28 mouse cellular contexts compared by ENCODE assay signal in the genomic region with DNA sequence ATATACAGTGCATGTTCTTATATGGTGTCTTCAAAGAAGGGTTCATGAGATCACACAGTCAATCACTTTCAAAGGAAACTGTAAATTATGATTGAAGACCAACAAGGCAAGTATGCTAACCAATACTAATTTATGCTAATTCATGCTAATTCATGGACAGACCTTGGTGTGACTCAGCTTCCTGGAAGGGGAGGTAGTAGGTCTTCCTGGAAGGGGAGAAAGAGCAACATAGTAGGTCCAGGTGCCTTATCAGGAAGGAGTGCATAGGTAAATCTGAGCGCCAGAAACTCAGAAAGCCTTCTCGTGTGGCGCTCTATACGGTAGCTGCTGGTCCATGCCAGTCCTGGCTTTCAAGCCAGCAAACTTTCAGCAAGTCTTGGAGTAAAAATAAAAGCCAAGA. TPM values are rescaled to one million over a fixed set of nuclear protein-coding genes. Genes with fewer than 3 reads are reported as not detected.
DNase-seq lines count a peak whose midpoint lies in the region; ATAC-seq lines count a peak whose summit lies in the region.
"Had no signal": no experiment of that assay in that cellular context is flagged by ENCODE, and none has a peak within 500 bp of the region (broad histone marks: within the 10 kb centered on the region; RNA-seq: fewer than 3 reads in every experiment).

No protein-coding gene starts in this region.

- H3K4me1 ChIP-seq in liver, embryonic 11.5 days (replicated peaks; ENCODE audit: control insufficient read depth, insufficient read depth, low read length), result peaks cover 21% of the 10 kb centered on the region
- H3K4me1 ChIP-seq in liver, embryonic 12.5 days, result peaks cover 52% of the 10 kb centered on the region
- H3K4me1 ChIP-seq in hindbrain, embryonic 12.5 days, result no peaks in the 10 kb centered on the region
- H3K4me1 ChIP-seq: midbrain, embryonic 13.5 days had no signal

- H3K9me3 ChIP-seq in liver, embryonic 11.5 days (ENCODE audit: control insufficient read depth, low read length), result no peaks in the 10 kb centered on the region
- no peaks in the 10 kb centered on the region for H3K9me3 ChIP-seq in liver, embryonic 12.5 days (replicated peaks)
- no peaks in the 10 kb centered on the region for H3K9me3 ChIP-seq in hindbrain, embryonic 12.5 days (replicated peaks)
- H3K9me3 ChIP-seq: G1E; kidney, embryonic 15.5 days; midbrain, embryonic 13.5 days had no signal

- WGBS in liver, embryonic 11.5 days, result 91% methylated on average over 4 of the region's 4 CpGs
- WGBS in liver, embryonic 12.5 days (ENCODE audit: insufficient replicate concordance), result 84% methylated on average over 4 of the region's 4 CpGs
- 93% methylated on average over 4 of the region's 4 CpGs for WGBS in hindbrain, embryonic 12.5 days

- no peak overlapping the region for H3K9ac ChIP-seq in liver, embryonic 11.5 days (ENCODE audit: low read depth, low read length)
- no peak overlapping the region for H3K9ac ChIP-seq in liver, embryonic 12.5 days
- no peak overlapping the region for H3K9ac ChIP-seq in hindbrain, embryonic 12.5 days
- H3K9ac ChIP-seq: kidney, embryonic 15.5 days; midbrain, embryonic 13.5 days had no signal

- no peak for ATAC-seq in liver, embryonic 11.5 days (replicated peaks; ENCODE audit: low FRiP score)
- peak; percentile 20; the same call in 1 of the 2 replicates for ATAC-seq in liver, embryonic 12.5 days
- no peak for ATAC-seq in frontal cortex, adult (ENCODE audit: low TSS enrichment)
- ATAC-seq in hindbrain, embryonic 12.5 days (ENCODE audit: low FRiP score), result no peak
- ATAC-seq: forebrain, embryonic 14.5 days; hindbrain, postnatal 0 days; midbrain, embryonic 13.5 days had no signal

- H3K4me3 ChIP-seq in liver, embryonic 11.5 days (ENCODE audit: low read depth, low read length), result no peak overlapping the region
- no peak overlapping the region for H3K4me3 ChIP-seq in liver, embryonic 12.5 days
- no peak overlapping the region for H3K4me3 ChIP-seq in hindbrain, embryonic 12.5 days
- H3K4me3 ChIP-seq: gastrocnemius, adult 2 months; kidney, embryonic 15.5 days; midbrain, embryonic 13.5 days had no signal

- peak; percentile 32 for DNase-seq in liver
- DNase-seq in liver, embryonic 11.5 days (ENCODE audit: low spot score), result no peak
- peak; percentile 56 for DNase-seq in c-Kit-negative CD71-positive TER-119-positive erythroid progenitor cells, embryonic 14.5 days (ENCODE audit: low read depth, low spot score)
- DNase-seq in yolk sac, embryonic 10.5 days (ENCODE audit: low spot score), result peak; percentile 10
- no peak for DNase-seq in kidney, adult 18-20 months
- DNase-seq: adrenal gland, postnatal 14 days; cerebellum, adult 18-20 months; cerebellum, postnatal 14 days; gastrocnemius, adult 2 months; gastrocnemius, postnatal 36 days; heart, postnatal 14 days; kidney, adult 11 months; kidney, postnatal 4 days; left cerebral cortex, postnatal 4 days; lung, adult 18-20 months; lung, postnatal 10 days; right cerebral cortex, postnatal 25 days; thymus, adult 18-20 months; thymus, postnatal 25 days had no signal

- no peak overlapping the region for H3K27ac ChIP-seq in liver, embryonic 11.5 days (ENCODE audit: low read depth, low read length)
- peak overlapping the region; percentile 50 for H3K27ac ChIP-seq in liver, embryonic 12.5 days
- H3K27ac ChIP-seq in hindbrain, embryonic 12.5 days, result no peak overlapping the region
- H3K27ac ChIP-seq: gastrocnemius, adult 2 months; hindbrain, postnatal 0 days; kidney, embryonic 15.5 days; macrophage; midbrain, embryonic 13.5 days had no signal

- no peaks in the 10 kb centered on the region for H3K36me3 ChIP-seq in liver, embryonic 11.5 days (ENCODE audit: control insufficient read depth, insufficient read depth, low read length)
- H3K36me3 ChIP-seq in liver, embryonic 12.5 days, result no peaks in the 10 kb centered on the region
- H3K36me3 ChIP-seq in hindbrain, embryonic 12.5 days, result no peaks in the 10 kb centered on the region
- H3K36me3 ChIP-seq: kidney, embryonic 15.5 days; midbrain, embryonic 13.5 days had no signal

- H3K4me2 ChIP-seq in liver, embryonic 11.5 days, result no peak overlapping the region
- no peak overlapping the region for H3K4me2 ChIP-seq in liver, embryonic 12.5 days
- no peak overlapping the region for H3K4me2 ChIP-seq in hindbrain, embryonic 12.5 days (replicated peaks)
- H3K4me2 ChIP-seq: kidney, embryonic 15.5 days; midbrain, embryonic 13.5 days had no signal

- H3K27me3 ChIP-seq in liver, embryonic 11.5 days (replicated peaks; ENCODE audit: control insufficient read depth, insufficient read depth, low read length), result no peaks in the 10 kb centered on the region
- H3K27me3 ChIP-seq in liver, embryonic 12.5 days (replicated peaks), result peaks cover 10% of the 10 kb centered on the region; the same call in 1 of the 2 replicates
- H3K27me3 ChIP-seq in hindbrain, embryonic 12.5 days, result no peaks in the 10 kb centered on the region
- H3K27me3 ChIP-seq: kidney, embryonic 15.5 days; midbrain, embryonic 13.5 days had no signal

RNA-seq across cellular contexts. Expression of a gene that starts 8.8 kb away (rescaled TPM):
- polyA plus RNA-seq in liver, embryonic 11.5 days (2014; fragmentation: Nextera tagmentation; extraction: Ambion mirVana), result 6.9 and 7.9 TPM in 2 replicates
- 5.2 and 5.4 TPM in 2 replicates for polyA plus RNA-seq in liver, embryonic 12.5 days (2016; fragmentation: Nextera tagmentation; extraction: Ambion mirVana)
- 2.3 and 2.8 TPM in 2 replicates for polyA plus RNA-seq in hindbrain, embryonic 12.5 days (2016; fragmentation: Nextera tagmentation; extraction: Ambion mirVana)

Comparison
In these comparisons a context has a peak if more than half of its experiments do, and no peak if none do; other contexts are left out.
1. DNase-seq: peak in liver (single experiment), c-Kit-negative CD71-positive TER-119-positive erythroid progenitor cells, embryonic 14.5 days (single experiment) and yolk sac, embryonic 10.5 days (single experiment); none in liver, embryonic 11.5 days (single experiment) and kidney, adult 18-20 months (single experiment).